Mouse (Mus musculus): Measurements from ENCODE around the gene Tm2d3.

GRCm38 (mm10) chr7:65686664-65687063 is 4.3 kb upstream of the Tm2d3 start:
- TF ChIP-seq CTCF (IDR thresholded peaks at IDR 0.05; ENCODE audit: low read depth) (no peak), EP300 (IDR thresholded peaks at IDR 0.05; ENCODE audit: low read depth) (no peak)

All from heart, postnatal 0 days (tissue).